Mouse (Mus musculus) spleen, adult 2 months (tissue): ENCODE measurements around the gene Eif4g1.

Experiments
- CTCF ChIP-seq: fragments of 200-500 bp; IDR thresholded peaks from 2 replicates; pipeline ENCODE4 v1.5.1; 2011; ENCODE audit warnings: mild to moderate bottlenecking, inconsistent platforms; ENCODE audit not compliant: insufficient read depth, insufficient read length, insufficient replicate concordance; ENCODE audit errors: extremely low read depth
- POLR2A ChIP-seq: fragments of 200-500 bp; IDR thresholded peaks from 2 replicates; pipeline ENCODE4 v1.6.1; 2011; ENCODE audit warnings: low read depth, low read length, inconsistent platforms

- TF ChIP-seq CTCF (no peak), POLR2A (no peak)
Observed at GRCm38 (mm10) chr16:20716841-20717180, 48.7 kb downstream of the Eif4g1 start.
